Mouse (Mus musculus) frontal cortex, adult 2 months (tissue): ENCODE measurements around the gene Iqch. TPM values are rescaled to one million over a fixed set of nuclear protein-coding genes. Genes with fewer than 3 reads are reported as not detected.
A peak's percentile ranks its signal among the peaks of the same experiment; 100 is the strongest.
"Not testable (repeated sequence)": the region's sequence is repeated elsewhere in the genome, so short reads cannot be mapped to it uniquely, and the experiment has no call there.

Experiments used
- DNase-seq, 2 experiments: peaks; one replicate each; pipeline ENCODE4 v3.0.0; 2022; ENCODE audit warnings: low spot score in 1 of 2; ENCODE audit errors: extremely low spot score in 1 of 2
- polyA plus RNA-seq: library from polyadenylated mRNA; depleted of rRNA; stranded (reverse); fragments of >200 nt; gene quantifications from 2 replicates; pipeline ENCODE4 v1.2.3, GENCODE M21; 2012

Gene Iqch
- polyA plus RNA-seq, 1 experiment, result 0.04 TPM

GRCm38 (mm10) chr9:63568808-63569207 lies 33.5 kb downstream of the Iqch start:
- no peak for DNase-seq

GRCm38 (mm10) chr9:63568314-63568713 lies 34.0 kb downstream of the Iqch start:
- no peak for DNase-seq

GRCm38 (mm10) chr9:63563436-63563835 lies 38.9 kb downstream of the Iqch start:
- DNase-seq, result no peak

GRCm38 (mm10) chr9:63561931-63562330 lies 40.4 kb downstream of the Iqch start:
- no peak for DNase-seq

GRCm38 (mm10) chr9:63556933-63557332 lies 45.4 kb downstream of the Iqch start:
- no peak for DNase-seq

GRCm38 (mm10) chr9:63556316-63556715 lies 46.0 kb downstream of the Iqch start:
- DNase-seq, result no peak

- no peak for DNase-seq
These were observed 46.8 kb downstream of the Iqch start for GRCm38 (mm10) chr9:63555460-63555990.

GRCm38 (mm10) chr9:63553628-63554027 lies 48.7 kb downstream of the Iqch start:
- DNase-seq, result peak; percentile 12 to 33

GRCm38 (mm10) chr9:63550701-63551100 lies 51.6 kb downstream of the Iqch start:
- DNase-seq, result not testable (repeated sequence)

- no peak for DNase-seq
These were observed 53.3 kb downstream of the Iqch start for GRCm38 (mm10) chr9:63548966-63549365.

- DNase-seq, result no peak
These were observed 60.4 kb downstream of the Iqch start for GRCm38 (mm10) chr9:63541926-63542325.

GRCm38 (mm10) chr9:63541301-63541700 lies 61.0 kb downstream of the Iqch start:
- DNase-seq, result no peak

- DNase-seq, result no peak
These were observed 64.8 kb downstream of the Iqch start for GRCm38 (mm10) chr9:63537489-63537888.

GRCm38 (mm10) chr9:63535042-63535441 lies 67.3 kb downstream of the Iqch start:
- no peak for DNase-seq

GRCm38 (mm10) chr9:63534371-63534780 lies 67.9 kb downstream of the Iqch start:
- DNase-seq, result no peak

- DNase-seq, result no peak
These were observed 69.2 kb downstream of the Iqch start for GRCm38 (mm10) chr9:63532966-63533711.

- no peak for DNase-seq
These were observed 78.4 kb downstream of the Iqch start for GRCm38 (mm10) chr9:63523937-63524253.

- DNase-seq, result no peak
These were observed 78.9 kb downstream of the Iqch start for GRCm38 (mm10) chr9:63523251-63523936.

GRCm38 (mm10) chr9:63512851-63513250 lies 89.4 kb downstream of the Iqch start:
- DNase-seq, result no peak

- DNase-seq, result peak in 1 of 2 experiments; percentile 6
These were observed 91.3 kb downstream of the Iqch start for GRCm38 (mm10) chr9:63511034-63511433.

- DNase-seq, result no peak
These were observed 95.2 kb downstream of the Iqch start for GRCm38 (mm10) chr9:63507110-63507509.

GRCm38 (mm10) chr9:63503890-63504289 lies 98.4 kb downstream of the Iqch start:
- DNase-seq, result no peak
